Mouse (Mus musculus) small intestine, adult 2 months (tissue): ENCODE results near the gene Rint1.

Experiments
- CTCF ChIP-seq: fragments of 200-500 bp; IDR thresholded peaks from 2 replicates; pipeline ENCODE4 v1.5.1; 2012; ENCODE audit warnings: low read depth, mild to moderate bottlenecking, control low read depth, inconsistent platforms, low read length, moderate library complexity, mixed read lengths; ENCODE audit not compliant: insufficient replicate concordance, insufficient read length; ENCODE audit errors: extremely low read depth
- POLR2A ChIP-seq: fragments of 200-500 bp; IDR thresholded peaks from 2 replicates; pipeline ENCODE4 v1.6.1; 2012; ENCODE audit warnings: low read depth, mild to moderate bottlenecking, control low read depth, inconsistent platforms, low read length, moderate library complexity

- TF ChIP-seq CTCF = no peak
- TF ChIP-seq POLR2A = no peak
Observed at GRCm38 (mm10) chr5:23859896-23860295, 72.4 kb downstream of the Rint1 start.
